Mouse (Mus musculus) CH12.LX (cell line): Measurements from ENCODE around the gene Arid5b. TPM values are rescaled to one million over a fixed set of nuclear protein-coding genes. Genes with fewer than 3 reads are reported as not detected.

Experiments
- DNase-seq: peaks from one replicate; pipeline ENCODE4 v3.0.0-alpha.2; 2013; ENCODE audit errors: extremely low read depth
- H3K27ac ChIP-seq: 2 replicates; pipeline ENCODE4 v1.5.1; 2012; ENCODE audit warnings: low read depth, mild to moderate bottlenecking, control low read depth, moderate library complexity; ENCODE audit not compliant: insufficient read depth
- H3K27me3 ChIP-seq: replicated peaks from 2 replicates; pipeline ENCODE3; 2012; ENCODE audit warnings: inconsistent platforms
- H3K36me3 ChIP-seq, 2 experiments: replicated peaks in 1 of 2; 2 replicates each; pipeline versions ENCODE3 to v1.6.1; 2012; ENCODE audit warnings: inconsistent platforms in 1 of 2, low read length in 1 of 2, mild to moderate bottlenecking in 1 of 2, mixed read lengths in 1 of 2, moderate library complexity in 1 of 2; ENCODE audit not compliant: control insufficient read depth in 1 of 2, insufficient read depth in 1 of 2
- H3K4me1 ChIP-seq, 2 experiments: 2 replicates each; pipeline ENCODE4 v1.6.1; 2012; ENCODE audit warnings: inconsistent platforms in 1 of 2, moderate library complexity in 1 of 2; ENCODE audit not compliant: insufficient read depth in 2 of 2, control insufficient read depth in 1 of 2
- H3K4me2 ChIP-seq: 2 replicates; pipeline ENCODE4 v1.6.1; 2012; ENCODE audit warnings: low read depth, mild to moderate bottlenecking, control low read depth; ENCODE audit not compliant: poor library complexity, insufficient read depth, severe bottlenecking
- H3K4me3 ChIP-seq, 3 experiments: fragments of 150-350 bp in 1 of 3; sonication (generic) in 1 of 3; replicated peaks in 1 of 3; 2 replicates each; pipeline versions ENCODE3 to v1.5.1; 2011 to 2012; ENCODE audit warnings: low read depth in 2 of 3, low read length in 2 of 3, mild to moderate bottlenecking in 2 of 3, moderate library complexity in 2 of 3, control low read depth in 1 of 3, improper control_type of control experiment in 1 of 3, inconsistent platforms in 1 of 3, mixed read lengths in 1 of 3; ENCODE audit not compliant: poor library complexity in 1 of 3
- H3K79me2 ChIP-seq: replicated peaks from 2 replicates; pipeline ENCODE4 v1.6.1; 2012; ENCODE audit warnings: mild to moderate bottlenecking, moderate library complexity; ENCODE audit not compliant: control insufficient read depth, poor library complexity, insufficient read depth, severe bottlenecking; ENCODE audit errors: extremely low read depth
- H3K9ac ChIP-seq: 2 replicates; pipeline ENCODE4 v1.6.1; 2012; ENCODE audit warnings: low read depth, mild to moderate bottlenecking, control low read depth, moderate library complexity; ENCODE audit not compliant: insufficient read depth
- H3K9me3 ChIP-seq: replicated peaks from 2 replicates; pipeline ENCODE3; 2012; ENCODE audit warnings: low read length, inconsistent platforms, mixed read lengths
- BHLHE40 ChIP-seq: IDR thresholded peaks from 2 replicates; pipeline ENCODE4 v1.6.1; 2011; ENCODE audit warnings: mild to moderate bottlenecking, low read depth, low read length, improper control_type of control experiment
- CTCF ChIP-seq, 2 experiments: IDR thresholded peaks in 1 of 2; conservative IDR thresholded peaks in 1 of 2; 2 replicates each; pipeline ENCODE4 v1.5.1; 2011 to 2012; ENCODE audit warnings: low read depth in 2 of 2, low read length in 2 of 2, improper control_type of control experiment in 1 of 2, inconsistent platforms in 1 of 2, mild to moderate bottlenecking in 1 of 2, moderate library complexity in 1 of 2
- ELF1 ChIP-seq: IDR thresholded peaks from 2 replicates; pipeline ENCODE4 v1.6.1; 2014; ENCODE audit warnings: low read depth, mild to moderate bottlenecking, inconsistent platforms, low read length, improper control_type of control experiment
- EP300 ChIP-seq: IDR thresholded peaks from 2 replicates; pipeline ENCODE4 v1.6.1; 2011; ENCODE audit warnings: low read length, improper control_type of control experiment
- GABPA ChIP-seq: IDR thresholded peaks from 2 replicates; pipeline ENCODE4 v1.6.1; 2012; ENCODE audit warnings: low read depth, low read length, improper control_type of control experiment, inconsistent platforms; ENCODE audit not compliant: insufficient replicate concordance
- HCFC1 ChIP-seq: IDR thresholded peaks from 2 replicates; pipeline ENCODE4 v1.6.1; 2012; ENCODE audit warnings: low read depth, mild to moderate bottlenecking, inconsistent platforms, low read length, improper control_type of control experiment
- IRF4 ChIP-seq: IDR thresholded peaks from 2 replicates; pipeline ENCODE4 v1.6.1; 2014; ENCODE audit warnings: low read depth, mild to moderate bottlenecking, inconsistent platforms, low read length, improper control_type of control experiment
- KAT2A ChIP-seq: IDR thresholded peaks from 2 replicates; pipeline ENCODE4 v1.6.1; 2012; ENCODE audit warnings: low read length, improper control_type of control experiment, inconsistent platforms; ENCODE audit not compliant: insufficient replicate concordance
- MAFK ChIP-seq: IDR thresholded peaks from 2 replicates; pipeline ENCODE4 v1.6.1; 2011; ENCODE audit warnings: low read length, improper control_type of control experiment; ENCODE audit not compliant: insufficient replicate concordance
- MAX ChIP-seq: IDR thresholded peaks from 2 replicates; pipeline ENCODE4 v1.6.1; 2011; ENCODE audit warnings: low read length, improper control_type of control experiment
- MAZ ChIP-seq: IDR thresholded peaks from 2 replicates; pipeline ENCODE4 v1.6.1; 2012; ENCODE audit warnings: low read depth, mild to moderate bottlenecking, inconsistent platforms, low read length, improper control_type of control experiment, moderate library complexity
- MXI1 ChIP-seq: IDR thresholded peaks from 2 replicates; pipeline ENCODE4 v1.6.1; 2011; ENCODE audit warnings: mild to moderate bottlenecking, low read depth, low read length, improper control_type of control experiment
- MYC ChIP-seq: IDR thresholded peaks from 2 replicates; pipeline ENCODE4 v1.6.1; 2011; ENCODE audit warnings: low read depth, mild to moderate bottlenecking, improper control_type of control experiment, low read length
- NELFE ChIP-seq: IDR thresholded peaks from 2 replicates; pipeline ENCODE4 v1.6.1; 2011; ENCODE audit warnings: low read depth, low read length, improper control_type of control experiment
- NRF1 ChIP-seq: IDR thresholded peaks from 2 replicates; pipeline ENCODE4 v1.6.1; 2014; ENCODE audit warnings: low read depth, mild to moderate bottlenecking, inconsistent platforms, low read length, improper control_type of control experiment, moderate library complexity
- PAX5 ChIP-seq: IDR thresholded peaks from 2 replicates; pipeline ENCODE4 v1.6.1; 2012; ENCODE audit warnings: low read length, inconsistent platforms, mixed read lengths
- POLR2A ChIP-seq: IDR thresholded peaks from 2 replicates; pipeline ENCODE4 v1.6.1; 2011; ENCODE audit warnings: low read depth, mild to moderate bottlenecking, improper control_type of control experiment, low read length
- RAD21 ChIP-seq: IDR thresholded peaks from 2 replicates; pipeline ENCODE4 v1.6.1; 2011; ENCODE audit warnings: low read depth, mild to moderate bottlenecking, low read length, improper control_type of control experiment, moderate library complexity
- RCOR1 ChIP-seq: conservative IDR thresholded peaks from 2 replicates; pipeline ENCODE4 v1.6.1; 2012; ENCODE audit warnings: low read depth, mild to moderate bottlenecking, inconsistent platforms, low read length, improper control_type of control experiment
- SMC3 ChIP-seq: IDR thresholded peaks from 2 replicates; pipeline ENCODE4 v1.6.1; 2011; ENCODE audit warnings: low read depth, low read length, improper control_type of control experiment
- TBP ChIP-seq: conservative IDR thresholded peaks from 2 replicates; pipeline ENCODE4 v1.6.1; 2011; ENCODE audit warnings: low read depth, low read length, improper control_type of control experiment
- TCF12 ChIP-seq: IDR thresholded peaks from 2 replicates; pipeline ENCODE4 v1.6.1; 2014; ENCODE audit warnings: low read depth, mild to moderate bottlenecking, inconsistent platforms, low read length, improper control_type of control experiment
- UBTF ChIP-seq: IDR thresholded peaks from 2 replicates; pipeline ENCODE4 v1.6.1; 2012; ENCODE audit warnings: low read depth, mild to moderate bottlenecking, inconsistent platforms, low read length, improper control_type of control experiment, moderate library complexity
- USF1 ChIP-seq: IDR thresholded peaks from 2 replicates; pipeline ENCODE4 v1.6.1; 2014; ENCODE audit warnings: low read depth, mild to moderate bottlenecking, inconsistent platforms, low read length, improper control_type of control experiment
- USF2 ChIP-seq: conservative IDR thresholded peaks from 2 replicates; pipeline ENCODE4 v1.6.1; 2011; ENCODE audit warnings: low read depth, low read length, improper control_type of control experiment
- ZC3H11A ChIP-seq: IDR thresholded peaks from 2 replicates; pipeline ENCODE4 v1.6.1; 2012; ENCODE audit warnings: low read depth, mild to moderate bottlenecking, inconsistent platforms, low read length, improper control_type of control experiment
- ZKSCAN1 ChIP-seq: IDR thresholded peaks from 2 replicates; pipeline ENCODE4 v1.6.1; 2012; ENCODE audit warnings: low read depth, inconsistent platforms, low read length, improper control_type of control experiment, borderline replicate concordance
- ZMIZ1 ChIP-seq: IDR thresholded peaks from 2 replicates; pipeline ENCODE4 v1.6.1; 2012; ENCODE audit warnings: low read depth, mild to moderate bottlenecking, inconsistent platforms, low read length, improper control_type of control experiment
- ZNF384 ChIP-seq: IDR thresholded peaks from 2 replicates; pipeline ENCODE4 v1.6.1; 2012; ENCODE audit warnings: low read depth, low read length, improper control_type of control experiment, inconsistent platforms
- dilution Hi-C: fragments of 300-500 bp; cut with MboI; formaldehyde crosslinking; loops from 2 replicates; pipeline ENCODE4 v1.14.3; 2020; ENCODE audit warnings: low sequenced_read_pairs; ENCODE audit not compliant: extremely low pct_unique_long_range_greater_than_20kb, extremely low pct_ligation_motif_present
- in situ Hi-C: fragments of 300-500 bp; cut with MboI; formaldehyde crosslinking; loops from 3 replicates; pipeline ENCODE4 v1.14.3; 2019; ENCODE audit warnings: low sequenced_read_pairs, low pct_ligation_motif_present, low pct_unique_long_range_greater_than_20kb, mixed read lengths
- polyA plus RNA-seq: library from polyadenylated mRNA; unstranded; fragments of >175 nt; gene quantifications from 2 replicates; pipeline ENCODE4 v1.2.1, GENCODE M21; 2012; ENCODE audit warnings: low read depth; ENCODE audit not compliant: insufficient read length
- total RNA-seq, 2 experiments: library from RNA; depleted of rRNA; stranded (reverse); fragments of 300-350 nt in 1 of 2; fragments of >200 nt in 1 of 2; gene quantifications; 2 replicates each; pipeline ENCODE4 v1.2.3; 2012 to 2014

Gene Arid5b
- total and polyA plus RNA-seq, 3 experiments: 1.1 to 2.6 (median 1.8) TPM

GRCm38 (mm10) chr10:68129651-68130050, 148.9 kb downstream of the Arid5b start:
- H3K36me3 ChIP-seq: peaks cover 6 to 34% of the 10 kb centered on the region in 2 experiments
- no peak for TF ChIP-seq PAX5
- TF ChIP-seq RCOR1: no peak
- no peak for TF ChIP-seq TCF12
- no peak for DNase-seq

GRCm38 (mm10) chr10:68129009-68129408, 149.5 kb downstream of the Arid5b start:
- no peaks in the 10 kb centered on the region for H3K79me2 ChIP-seq

More at GRCm38 (mm10) chr10:68129651-68130050, 148.9 kb downstream of the Arid5b start:
- dilution Hi-C loops (no loop called here), in situ Hi-C loops (no loop called here)
- H3K4me2 ChIP-seq: no peak overlapping the region
- H3K27me3 ChIP-seq: no peaks in the 10 kb centered on the region
- no peak overlapping the region for H3K9ac ChIP-seq
- no peaks in the 10 kb centered on the region for H3K9me3 ChIP-seq
- no peaks in the 10 kb centered on the region for H3K79me2 ChIP-seq
- H3K27ac ChIP-seq: no peak overlapping the region
- peaks cover 3 to 29% of the 10 kb centered on the region in 2 experiments; a peak in 2 of 4 replicates for H3K4me1 ChIP-seq
- H3K4me3 ChIP-seq: no peak overlapping the region

GRCm38 (mm10) chr10:68128441-68128848, 150.1 kb downstream of the Arid5b start:
- Histone ChIP-seq H3K27me3 (no peaks in the 10 kb centered on the region), H3K79me2 (no peaks in the 10 kb centered on the region), H3K27ac (no peak overlapping the region), H3K36me3 (peaks cover 6 to 32% of the 10 kb centered on the region in 2 experiments), H3K4me1 (peaks cover 11 to 41% of the 10 kb centered on the region in 2 experiments; a peak in 3 of 4 replicates), H3K9ac (no peak overlapping the region), H3K4me2 (no peak overlapping the region), H3K9me3 (no peaks in the 10 kb centered on the region), H3K4me3 (no peak overlapping the region)
- DNase-seq: no peak
- in situ Hi-C loops: no loop called here
- dilution Hi-C loops: no loop called here
- TF ChIP-seq NRF1 (no peak), SMC3 (no peak), TBP (no peak), PAX5 (no peak), ZC3H11A (no peak), KAT2A (no peak), ZKSCAN1 (no peak), MAX (no peak), IRF4 (no peak), EP300 (no peak), BHLHE40 (no peak), NELFE (no peak), ZNF384 (no peak), UBTF (no peak)

More at GRCm38 (mm10) chr10:68129009-68129408, 149.5 kb downstream of the Arid5b start:
- H3K36me3 ChIP-seq: peaks cover 6 to 34% of the 10 kb centered on the region in 2 experiments
- in situ Hi-C loops (no loop called here), dilution Hi-C loops (no loop called here)
- no peak overlapping the region for H3K27ac ChIP-seq
- H3K9me3 ChIP-seq: no peaks in the 10 kb centered on the region
- H3K4me3 ChIP-seq: no peak overlapping the region
- H3K4me2 ChIP-seq: no peak overlapping the region
- H3K9ac ChIP-seq: no peak overlapping the region
- DNase-seq: no peak
- TF ChIP-seq ZC3H11A: no peak
- no peak for TF ChIP-seq UBTF
- no peak for TF ChIP-seq MAZ
- TF ChIP-seq SMC3: no peak
- no peak for TF ChIP-seq MAX
- no peak for TF ChIP-seq ZMIZ1
- no peak for TF ChIP-seq ZNF384
- TF ChIP-seq USF2: no peak
- TF ChIP-seq MYC: no peak
- TF ChIP-seq HCFC1: no peak
- TF ChIP-seq USF1: no peak
- TF ChIP-seq IRF4: no peak
- TF ChIP-seq RAD21: no peak
- TF ChIP-seq GABPA: no peak
- TF ChIP-seq MAFK: no peak
- TF ChIP-seq POLR2A: no peak
- no peak for TF ChIP-seq ELF1
- TF ChIP-seq BHLHE40: no peak
- TF ChIP-seq CTCF (conservative IDR thresholded peaks at IDR 0.05 in 1 of 2, IDR thresholded peaks at IDR 0.05 in 1 of 2; ENCODE audit: low read depth in 2 of 2, low read length in 2 of 2): no peak
- no peak for TF ChIP-seq MXI1
- peaks cover 9 to 35% of the 10 kb centered on the region in 2 experiments; a peak in 3 of 4 replicates for H3K4me1 ChIP-seq
- no peaks in the 10 kb centered on the region for H3K27me3 ChIP-seq
